Mouse (Mus musculus): ENCODE results near the gene Ccdc88b.

- no peak for TF ChIP-seq CTCF (IDR thresholded peaks at IDR 0.05; ENCODE audit: borderline replicate concordance, extremely low read depth, insufficient read depth, insufficient read length)
- TF ChIP-seq POLR2A (IDR thresholded peaks at IDR 0.05; ENCODE audit: borderline replicate concordance, extremely low read depth, insufficient read depth, insufficient read length, poor library complexity, severe bottlenecking): no peak
These were observed 27.3 kb downstream of the Ccdc88b start for GRCm38 (mm10) chr19:6830556-6831316.

All from brain, embryonic 14.5 days (tissue).